Mouse (Mus musculus) lung, postnatal 0 days (tissue): Measurements from ENCODE around the gene Otp. TPM values are rescaled to one million over a fixed set of nuclear protein-coding genes. Genes with fewer than 3 reads are reported as not detected.

Experiments
- ATAC-seq: fragments of 200-750 bp; cut with Nextera tagmentation; 2 replicates; pipeline ENCODE4 v1.8.0; 2017; ENCODE audit warnings: moderate library complexity
- DNase-seq: peaks from one replicate; pipeline ENCODE4 v3.0.0-alpha.2; 2016; ENCODE audit warnings: low spot score
- H3K27ac ChIP-seq: fragments of 300-500 bp; sonication (generic); 2 replicates; pipeline ENCODE4 v1.5.1; 2014; ENCODE audit warnings: antibody characterized with exemption, mild to moderate bottlenecking, low read length, mixed read lengths
- H3K27me3 ChIP-seq: fragments of 300-500 bp; sonication (generic); replicated peaks from 2 replicates; pipeline ENCODE4 v1.6.1; 2014; ENCODE audit warnings: low read length, mixed read lengths; ENCODE audit not compliant: insufficient read depth
- H3K36me3 ChIP-seq: fragments of 300-500 bp; sonication (generic); 2 replicates; pipeline ENCODE4 v1.6.1; 2014; ENCODE audit warnings: low read length, mixed read lengths; ENCODE audit not compliant: insufficient read depth
- H3K4me1 ChIP-seq: fragments of 300-500 bp; sonication (generic); 2 replicates; pipeline ENCODE4 v1.6.1; 2014; ENCODE audit warnings: antibody characterized with exemption, low read depth, low read length, mixed read lengths; ENCODE audit not compliant: insufficient read depth
- H3K4me2 ChIP-seq: fragments of 300-500 bp; sonication (generic); replicated peaks from 2 replicates; pipeline ENCODE4 v1.6.1; 2014; ENCODE audit warnings: low read depth, mild to moderate bottlenecking, low read length, moderate library complexity, mixed read lengths
- H3K4me3 ChIP-seq: fragments of 300-500 bp; sonication (generic); 2 replicates; pipeline ENCODE4 v1.5.1; 2014; ENCODE audit warnings: low read depth, low read length
- H3K9ac ChIP-seq: fragments of 300-500 bp; sonication (generic); replicated peaks from 2 replicates; pipeline ENCODE4 v1.6.1; 2014; ENCODE audit warnings: low read depth, mild to moderate bottlenecking
- H3K9me3 ChIP-seq: fragments of 300-500 bp; sonication (generic); 2 replicates; pipeline ENCODE4 v1.6.1; 2016; ENCODE audit warnings: low read length, mixed read lengths
- CTCF ChIP-seq: IDR thresholded peaks from 2 replicates; pipeline ENCODE4 v1.5.1; 2016; ENCODE audit warnings: antibody characterized with exemption, mild to moderate bottlenecking
- EP300 ChIP-seq: IDR thresholded peaks from 2 replicates; pipeline ENCODE4 v1.6.1; 2016; ENCODE audit warnings: antibody characterized with exemption, mild to moderate bottlenecking, control low read depth
- WGBS: fragments of 180-500 bp; shearing (Covaris S2); extraction: QIAGEN DNeasy Blood & Tissue Kit; methylation state at CpG from one replicate; pipeline ENCODE4 v1.1.7; 2014; 5-methylcytosine and 5-hydroxymethylcytosine counted together
- polyA plus RNA-seq: library from polyadenylated mRNA; unstranded; fragments of >200 nt; fragmentation: Nextera tagmentation; extraction: Ambion mirVana; gene quantifications from 2 replicates; pipeline ENCODE4 v1.2.1, GENCODE M21; 2015

The Otp gene
- polyA plus RNA-seq = not detected in 2 replicates

DNA sequence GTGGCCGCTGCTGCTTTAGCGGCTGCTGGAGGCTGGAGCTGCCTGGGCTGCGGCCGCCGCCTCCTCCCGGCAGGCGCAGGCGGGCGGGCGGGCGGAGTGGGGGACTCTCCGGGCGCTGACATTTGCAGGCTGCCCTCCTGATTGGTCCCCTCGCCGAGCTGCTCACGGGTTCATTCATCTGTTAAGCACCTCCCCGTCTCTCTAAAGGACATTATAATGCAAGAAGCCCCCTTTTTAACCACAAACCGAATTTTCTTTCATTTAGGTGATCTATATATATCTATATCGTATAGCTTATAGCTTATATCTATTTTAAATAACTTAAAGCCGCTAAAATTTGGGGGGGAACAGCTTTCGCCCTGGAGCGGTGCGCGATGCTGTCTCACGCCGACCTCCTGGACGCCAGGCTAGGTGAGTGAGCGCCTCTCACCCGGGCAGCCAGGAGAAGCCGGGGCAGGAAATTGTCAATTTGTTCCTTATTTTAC, at the start of gene Otp:
Gene Otp, plus strand, starts transcription at position 207 of the 485 bp plus-strand sequence.
- Histone ChIP-seq H3K27me3 (peaks cover 81% of the 10 kb centered on the region), H3K27ac (no peak within 1 kb of the TSS), H3K4me2 (no peak within 1 kb of the TSS), H3K9ac (no peak within 1 kb of the TSS), H3K9me3 (no peaks in the 10 kb centered on the region), H3K4me1 (no peaks in the 10 kb centered on the region), H3K36me3 (no peaks in the 10 kb centered on the region), H3K4me3 (no peak within 1 kb of the TSS)
- no peak for DNase-seq
- ATAC-seq = no peak
- TF ChIP-seq CTCF (no peak), EP300 (no peak)
- 1% methylated on average over 22 of the region's 30 CpGs for WGBS

DNA sequence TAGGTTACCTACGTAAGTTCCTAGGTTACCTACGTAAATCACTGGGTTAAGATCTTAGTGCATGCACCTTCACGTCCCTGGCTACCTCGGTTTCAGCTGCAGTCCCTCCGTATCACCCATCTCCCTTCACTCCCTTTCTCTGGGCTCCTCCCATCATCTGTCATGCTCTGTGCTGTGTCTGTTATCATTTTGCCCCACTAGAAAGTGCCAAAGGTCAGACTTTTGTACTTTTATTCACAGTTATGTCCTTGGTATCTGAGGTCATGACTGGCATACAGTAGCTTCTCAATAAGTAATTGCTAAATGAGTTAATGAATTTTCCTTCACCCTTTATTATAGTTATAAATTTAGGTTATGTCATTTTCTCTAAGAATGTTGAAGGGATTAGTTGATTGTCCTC, 49.0 kb upstream of the Otp start:
- Histone ChIP-seq H3K4me2 (no peak overlapping the region), H3K4me1 (peaks cover 18% of the 10 kb centered on the region), H3K27me3 (no peaks in the 10 kb centered on the region), H3K9me3 (no peaks in the 10 kb centered on the region), H3K27ac (no peak overlapping the region), H3K9ac (no peak overlapping the region), H3K4me3 (no peak overlapping the region), H3K36me3 (no peaks in the 10 kb centered on the region)
- ATAC-seq (no peak), DNase-seq (no peak)
- 83% methylated on average over 5 of the region's 5 CpGs for WGBS
- TF ChIP-seq EP300 = no peak
- no peak for TF ChIP-seq CTCF

DNA sequence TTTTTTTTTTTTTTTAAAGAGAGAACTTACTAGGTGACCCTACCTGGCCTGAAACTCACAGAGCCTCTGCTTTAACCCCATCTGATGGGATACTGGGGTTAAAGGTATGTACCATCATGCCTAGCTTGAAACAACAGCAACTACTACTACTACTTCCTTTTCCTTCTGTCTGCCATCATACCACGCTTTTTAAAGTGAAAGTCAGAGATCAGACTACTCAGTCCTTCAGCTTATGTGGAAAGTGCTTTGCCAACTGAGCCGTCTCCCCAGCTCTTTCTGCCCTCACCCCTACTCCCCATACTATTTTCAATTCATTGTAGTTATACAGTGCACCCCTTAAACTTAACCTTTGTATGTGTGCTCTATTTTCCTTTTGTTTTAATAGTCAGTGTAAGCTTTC, 48.4 kb upstream of the Otp start:
- ATAC-seq = no peak
- H3K4me1 ChIP-seq = peaks cover 18% of the 10 kb centered on the region
- H3K27ac ChIP-seq = no peak overlapping the region
- H3K4me2 ChIP-seq = no peak overlapping the region
- no peak for TF ChIP-seq CTCF
- H3K9ac ChIP-seq = no peak overlapping the region
- H3K4me3 ChIP-seq = no peak overlapping the region
- 85% methylated on average over 2 of the region's 2 CpGs for WGBS
- no peaks in the 10 kb centered on the region for H3K36me3 ChIP-seq
- no peaks in the 10 kb centered on the region for H3K9me3 ChIP-seq
- DNase-seq = no peak
- H3K27me3 ChIP-seq = no peaks in the 10 kb centered on the region

DNA sequence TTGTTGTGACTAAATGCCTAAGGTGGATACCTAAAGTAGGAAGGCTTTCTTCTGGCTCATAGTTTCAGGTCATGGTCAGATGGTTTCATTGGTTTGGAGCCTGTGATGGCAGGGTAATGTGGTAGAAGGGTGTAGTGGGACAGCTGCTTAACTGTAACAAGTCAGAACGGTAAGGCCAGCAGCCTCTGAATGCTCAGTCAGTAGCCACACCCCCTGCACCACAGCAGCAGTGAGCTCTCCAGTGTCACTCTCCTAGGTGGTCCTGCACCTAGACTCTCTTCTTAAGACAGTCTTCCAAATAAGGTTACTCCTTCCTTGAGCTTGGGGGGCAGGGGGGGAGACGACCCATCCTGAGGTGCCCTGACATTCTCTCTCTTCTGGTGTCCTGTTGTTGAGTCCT, 47.6 kb upstream of the Otp start:
- Histone ChIP-seq H3K4me2 (no peak overlapping the region), H3K4me1 (peaks cover 18% of the 10 kb centered on the region), H3K36me3 (no peaks in the 10 kb centered on the region), H3K4me3 (no peak overlapping the region), H3K9ac (no peak overlapping the region), H3K27me3 (no peaks in the 10 kb centered on the region), H3K9me3 (no peaks in the 10 kb centered on the region), H3K27ac (no peak overlapping the region)
- TF ChIP-seq CTCF (no peak), EP300 (no peak)
- DNase-seq = no peak
- 36% methylated on average over 2 of the region's 2 CpGs for WGBS
- ATAC-seq = no peak

DNA sequence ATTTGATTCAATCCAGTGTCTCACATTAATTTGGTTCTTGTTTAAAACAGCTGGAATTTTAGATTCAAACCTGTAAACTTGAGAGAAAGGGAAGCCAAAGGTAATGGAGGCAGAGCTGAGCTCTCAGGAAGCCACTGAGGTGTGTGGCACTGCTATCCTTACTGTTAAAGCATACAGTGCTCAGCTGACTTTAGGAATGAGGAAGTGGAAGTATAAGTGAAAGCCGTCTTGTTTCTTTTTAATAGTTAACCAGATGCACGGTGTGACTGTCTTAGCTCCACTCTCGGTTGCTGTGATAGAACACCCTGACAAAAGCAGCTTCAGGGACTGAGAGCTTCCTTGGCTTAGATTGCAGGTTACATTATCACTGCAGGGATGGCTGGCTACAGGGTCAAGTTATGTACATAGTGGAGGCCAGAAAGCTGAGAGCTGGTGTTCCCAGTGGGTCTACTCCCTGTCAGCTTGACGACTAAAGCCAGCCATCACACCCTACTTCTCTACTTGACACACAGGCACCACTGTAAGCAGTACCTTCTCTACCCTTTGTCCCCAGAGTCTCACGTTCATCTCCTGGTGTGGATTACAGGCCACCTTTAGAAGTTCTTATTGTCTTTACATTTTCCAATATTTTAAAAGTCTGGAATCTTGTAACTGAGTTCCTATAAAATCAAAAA, 37.2 kb upstream of the Otp start:
- peak; percentile 33 for DNase-seq
- no peak overlapping the region for H3K27ac ChIP-seq
- no peak for TF ChIP-seq EP300
- TF ChIP-seq CTCF = no peak
- 0 out of 2 replicates have a peak, but pooled peaks cover 11% of the 10 kb centered on the region for H3K36me3 ChIP-seq
- no peaks in the 10 kb centered on the region for H3K27me3 ChIP-seq
- H3K4me2 ChIP-seq = no peak overlapping the region
- H3K9me3 ChIP-seq = no peaks in the 10 kb centered on the region
- H3K9ac ChIP-seq = no peak overlapping the region
- WGBS = 42% methylated on average over 5 of the region's 5 CpGs
- H3K4me3 ChIP-seq = no peak overlapping the region
- ATAC-seq = no peak
- no peaks in the 10 kb centered on the region for H3K4me1 ChIP-seq

DNA sequence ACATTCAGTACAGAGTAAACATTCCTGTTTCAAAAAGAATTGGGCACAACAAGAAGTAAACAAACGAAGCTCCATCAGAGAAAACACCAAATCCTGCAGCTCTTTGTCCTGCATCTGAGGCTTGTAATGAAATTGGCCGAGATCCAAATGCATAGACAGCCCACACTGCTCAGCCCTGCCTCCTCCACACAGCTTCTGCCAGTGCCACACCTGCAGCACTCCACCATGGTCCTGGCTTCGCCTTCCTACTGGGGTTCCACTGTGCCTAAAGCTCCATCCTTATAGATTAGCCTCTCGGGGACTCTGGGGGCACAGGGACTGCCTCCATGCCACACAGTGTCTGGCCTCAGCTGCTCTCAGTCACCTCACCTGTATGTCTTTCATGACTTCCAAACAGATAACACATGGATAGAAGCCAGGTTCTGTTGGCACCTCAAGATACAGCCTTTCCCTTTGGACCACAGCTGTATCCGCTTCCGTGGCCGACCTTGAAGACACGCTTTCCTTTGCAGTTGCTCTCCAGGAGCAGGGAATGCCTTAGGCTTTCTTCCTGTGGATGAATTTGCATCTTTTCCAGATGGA, 36.6 kb upstream of the Otp start:
- TF ChIP-seq EP300 (no peak), CTCF (no peak)
- Histone ChIP-seq H3K4me2 (no peak overlapping the region), H3K36me3 (0 out of 2 replicates have a peak, but pooled peaks cover 11% of the 10 kb centered on the region), H3K9ac (no peak overlapping the region), H3K4me1 (no peaks in the 10 kb centered on the region), H3K27me3 (no peaks in the 10 kb centered on the region), H3K27ac (no peak overlapping the region), H3K4me3 (no peak overlapping the region), H3K9me3 (no peaks in the 10 kb centered on the region)
- DNase-seq (no peak), ATAC-seq (no peak)
- 89% methylated on average over 8 of the region's 8 CpGs for WGBS
